Mouse (Mus musculus): ENCODE data around the gene Ipo4. TPM values are rescaled to one million over a fixed set of nuclear protein-coding genes. Genes with fewer than 3 reads are reported as not detected.

The Ipo4 gene
- polyA plus RNA-seq, 1 experiment from 2014 or later = 71.1 TPM

- no peaks in the 10 kb centered on the region for H3K27me3 ChIP-seq (replicated peaks; ENCODE audit: control insufficient read depth, insufficient read depth, low read length)
- peak within 1 kb of the TSS; percentile 91 for H3K4me2 ChIP-seq (ENCODE audit: low read depth, low read length)
- peak within 1 kb of the TSS; percentile 74 for H3K9ac ChIP-seq (ENCODE audit: low read depth, low read length)
- peak within 1 kb of the TSS; percentile 70 for H3K27ac ChIP-seq (ENCODE audit: low read length)
- peaks cover 9% of the 10 kb centered on the region for H3K4me1 ChIP-seq (ENCODE audit: control insufficient read depth, insufficient read depth, low read length)
- peak within 1 kb of the TSS; percentile 64 for H3K4me3 ChIP-seq (ENCODE audit: low read length)
- no peaks in the 10 kb centered on the region for H3K9me3 ChIP-seq (ENCODE audit: control insufficient read depth, low read length)
- H3K36me3 ChIP-seq (ENCODE audit: control insufficient read depth, insufficient read depth, low read length) = peaks cover 12% of the 10 kb centered on the region
- ATAC-seq = peak; percentile 94
- WGBS = 4% methylated on average over 42 of the region's 43 CpGs
Measured at GRCm38 (mm10) chr14:55584702-55585565, 50.8 kb downstream of the Ipo4 start, which contains the start of gene Emc9. Gene Emc9 (minus strand): TSS chr14:55585302.

- H3K4me2 ChIP-seq (ENCODE audit: low read depth, low read length) = peak overlapping the region; percentile 91
- H3K27me3 ChIP-seq (replicated peaks; ENCODE audit: control insufficient read depth, insufficient read depth, low read length) = no peaks in the 10 kb centered on the region
- ATAC-seq = no peak
- 37% methylated on average over 5 of the region's 5 CpGs for WGBS
- no peak overlapping the region for H3K27ac ChIP-seq (ENCODE audit: low read length)
- H3K36me3 ChIP-seq (ENCODE audit: control insufficient read depth, insufficient read depth, low read length) = peaks cover 13% of the 10 kb centered on the region
- peak overlapping the region; percentile 74 for H3K9ac ChIP-seq (ENCODE audit: low read depth, low read length)
- peak overlapping the region; percentile 64 for H3K4me3 ChIP-seq (ENCODE audit: low read length)
- H3K4me1 ChIP-seq (ENCODE audit: control insufficient read depth, insufficient read depth, low read length) = 0 out of 2 replicates have a peak, but pooled peaks cover 9% of the 10 kb centered on the region
- H3K9me3 ChIP-seq (ENCODE audit: control insufficient read depth, low read length) = no peaks in the 10 kb centered on the region
Measured at GRCm38 (mm10) chr14:55584303-55584701, 51.5 kb downstream of the Ipo4 start.

GRCm38 (mm10) chr14:55581981-55582681 is 53.6 kb downstream of the Ipo4 start:
- Histone ChIP-seq H3K27ac (ENCODE audit: low read length) (no peak overlapping the region), H3K9me3 (ENCODE audit: control insufficient read depth, low read length) (no peaks in the 10 kb centered on the region), H3K36me3 (ENCODE audit: control insufficient read depth, insufficient read depth, low read length) (peaks cover 13% of the 10 kb centered on the region), H3K9ac (ENCODE audit: low read depth, low read length) (no peak overlapping the region), H3K4me3 (ENCODE audit: low read length) (no peak overlapping the region), H3K27me3 (replicated peaks; ENCODE audit: control insufficient read depth, insufficient read depth, low read length) (no peaks in the 10 kb centered on the region), H3K4me2 (ENCODE audit: low read depth, low read length) (no peak overlapping the region), H3K4me1 (ENCODE audit: control insufficient read depth, insufficient read depth, low read length) (peaks cover 18% of the 10 kb centered on the region)
- no peak for ATAC-seq
- 69% methylated on average over 9 of the region's 9 CpGs for WGBS

GRCm38 (mm10) chr14:55580731-55581130 is 55.0 kb downstream of the Ipo4 start:
- H3K4me1 ChIP-seq (ENCODE audit: control insufficient read depth, insufficient read depth, low read length) = peaks cover 18% of the 10 kb centered on the region
- H3K4me3 ChIP-seq (ENCODE audit: low read length) = no peak overlapping the region
- H3K27me3 ChIP-seq (replicated peaks; ENCODE audit: control insufficient read depth, insufficient read depth, low read length) = no peaks in the 10 kb centered on the region
- H3K36me3 ChIP-seq (ENCODE audit: control insufficient read depth, insufficient read depth, low read length) = peaks cover 13% of the 10 kb centered on the region
- 95% methylated on average over 16 of the region's 16 CpGs for WGBS
- no peak for ATAC-seq
- no peaks in the 10 kb centered on the region for H3K9me3 ChIP-seq (ENCODE audit: control insufficient read depth, low read length)
- H3K4me2 ChIP-seq (ENCODE audit: low read depth, low read length) = no peak overlapping the region
- no peak overlapping the region for H3K9ac ChIP-seq (ENCODE audit: low read depth, low read length)
- H3K27ac ChIP-seq (ENCODE audit: low read length) = no peak overlapping the region

GRCm38 (mm10) chr14:55579511-55580496 is 56.0 kb downstream of the Ipo4 start:
- Histone ChIP-seq H3K4me3 (ENCODE audit: low read length) (no peak overlapping the region), H3K27ac (ENCODE audit: low read length) (no peak overlapping the region), H3K4me1 (ENCODE audit: control insufficient read depth, insufficient read depth, low read length) (peaks cover 18% of the 10 kb centered on the region), H3K4me2 (ENCODE audit: low read depth, low read length) (no peak overlapping the region), H3K36me3 (ENCODE audit: control insufficient read depth, insufficient read depth, low read length) (peaks cover 13% of the 10 kb centered on the region), H3K9ac (ENCODE audit: low read depth, low read length) (no peak overlapping the region), H3K27me3 (replicated peaks; ENCODE audit: control insufficient read depth, insufficient read depth, low read length) (no peaks in the 10 kb centered on the region), H3K9me3 (ENCODE audit: control insufficient read depth, low read length) (no peaks in the 10 kb centered on the region)
- 86% methylated on average over 23 of the region's 23 CpGs for WGBS
- no peak for ATAC-seq

- H3K27me3 ChIP-seq (replicated peaks; ENCODE audit: control insufficient read depth, insufficient read depth, low read length) = no peaks in the 10 kb centered on the region
- peak overlapping the region; percentile 81 for H3K4me2 ChIP-seq (ENCODE audit: low read depth, low read length)
- WGBS = 20% methylated on average over 6 of the region's 6 CpGs
- peak overlapping the region; percentile 96 for H3K9ac ChIP-seq (ENCODE audit: low read depth, low read length)
- H3K4me3 ChIP-seq (ENCODE audit: low read length) = peak overlapping the region; percentile 92
- H3K4me1 ChIP-seq (ENCODE audit: control insufficient read depth, insufficient read depth, low read length) = peaks cover 15% of the 10 kb centered on the region
- no peaks in the 10 kb centered on the region for H3K9me3 ChIP-seq (ENCODE audit: control insufficient read depth, low read length)
- H3K27ac ChIP-seq (ENCODE audit: low read length) = peak overlapping the region; percentile 89
- peak; percentile 65 for ATAC-seq
- peaks cover 13% of the 10 kb centered on the region for H3K36me3 ChIP-seq (ENCODE audit: control insufficient read depth, insufficient read depth, low read length)
Measured at GRCm38 (mm10) chr14:55578668-55579269, 57.0 kb downstream of the Ipo4 start.

GRCm38 (mm10) chr14:55577871-55578667 is 57.7 kb downstream of the Ipo4 start, which contains the start of gene Psme1:
Gene Psme1 (plus strand): TSS chr14:55578123.
- H3K4me2 ChIP-seq (ENCODE audit: low read depth, low read length) = peak within 1 kb of the TSS; percentile 81
- peaks cover 15% of the 10 kb centered on the region for H3K4me1 ChIP-seq (ENCODE audit: control insufficient read depth, insufficient read depth, low read length)
- peak within 1 kb of the TSS; percentile 96 for H3K9ac ChIP-seq (ENCODE audit: low read depth, low read length)
- H3K27ac ChIP-seq (ENCODE audit: low read length) = peak within 1 kb of the TSS; percentile 89
- no peaks in the 10 kb centered on the region for H3K27me3 ChIP-seq (replicated peaks; ENCODE audit: control insufficient read depth, insufficient read depth, low read length)
- H3K4me3 ChIP-seq (ENCODE audit: low read length) = peak within 1 kb of the TSS; percentile 92
- under 1% methylated on average over 32 of the region's 32 CpGs for WGBS
- peaks cover 13% of the 10 kb centered on the region for H3K36me3 ChIP-seq (ENCODE audit: control insufficient read depth, insufficient read depth, low read length)
- no peaks in the 10 kb centered on the region for H3K9me3 ChIP-seq (ENCODE audit: control insufficient read depth, low read length)
- ATAC-seq = peak; percentile 94

GRCm38 (mm10) chr14:55576376-55576775 is 59.4 kb downstream of the Ipo4 start:
- Histone ChIP-seq H3K27ac (ENCODE audit: low read length) (no peak overlapping the region), H3K4me2 (ENCODE audit: low read depth, low read length) (no peak overlapping the region), H3K9ac (ENCODE audit: low read depth, low read length) (no peak overlapping the region), H3K36me3 (ENCODE audit: control insufficient read depth, insufficient read depth, low read length) (peaks cover 13% of the 10 kb centered on the region), H3K4me1 (ENCODE audit: control insufficient read depth, insufficient read depth, low read length) (peaks cover 15% of the 10 kb centered on the region), H3K4me3 (ENCODE audit: low read length) (no peak overlapping the region), H3K9me3 (ENCODE audit: control insufficient read depth, low read length) (no peaks in the 10 kb centered on the region), H3K27me3 (replicated peaks; ENCODE audit: control insufficient read depth, insufficient read depth, low read length) (no peaks in the 10 kb centered on the region)
- 81% methylated on average over 16 of the region's 16 CpGs for WGBS
- ATAC-seq = no peak
